Mouse (Mus musculus) common myeloid progenitor, adult 5-6 weeks (primary cell): ENCODE measurements around the gene Mrps23. TPM values are rescaled to one million over a fixed set of nuclear protein-coding genes. Genes with fewer than 3 reads are reported as not detected.

Experiments used
- ATAC-seq: replicated peaks from 2 replicates; pipeline ENCODE4 v1.8.0; 2016; ENCODE audit warnings: low read depth, mild to moderate bottlenecking, moderate TSS enrichment, inconsistent platforms; ENCODE audit not compliant: poor library complexity, severe bottlenecking
- total RNA-seq: library from RNA; stranded (forward); fragments of 200-1000, 187-1606 nt; gene quantifications from 2 replicates; pipeline ENCODE4 v1.2.3, GENCODE M21; 2017

Gene Mrps23
- total RNA-seq, 1 experiment from 2014 or later, result 49.4 TPM

DNA sequence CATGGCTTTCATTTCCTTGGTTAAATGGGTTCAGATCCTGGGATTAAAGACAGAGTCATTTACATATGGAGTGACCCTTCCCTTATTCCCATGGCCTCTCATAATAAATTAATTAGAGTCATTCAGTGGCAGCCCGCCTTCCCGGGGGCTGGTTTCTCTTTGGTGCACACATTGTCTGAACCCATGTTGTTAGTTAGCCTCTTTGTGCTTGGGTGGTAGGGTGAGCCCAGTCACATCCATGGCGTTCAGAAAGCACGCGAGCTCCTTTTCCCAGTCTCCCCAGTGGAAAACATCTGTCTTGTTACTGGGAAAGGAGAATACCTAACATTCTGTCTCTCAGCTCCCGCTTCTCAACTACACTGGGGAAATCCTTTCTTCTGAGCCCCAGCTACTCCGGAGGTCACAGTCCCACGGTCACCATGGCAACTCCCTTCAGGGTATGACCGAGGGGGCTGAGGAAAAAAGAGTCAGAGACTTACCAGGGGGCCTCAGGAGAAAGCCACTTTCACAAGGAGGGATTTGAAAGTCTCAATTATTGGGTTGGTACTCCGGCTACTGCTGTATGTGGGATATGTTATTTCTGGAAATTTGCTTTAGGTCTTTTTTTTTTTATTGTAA is 36.7 kb downstream of the Mrps23 start:
- ATAC-seq, result no peak

DNA sequence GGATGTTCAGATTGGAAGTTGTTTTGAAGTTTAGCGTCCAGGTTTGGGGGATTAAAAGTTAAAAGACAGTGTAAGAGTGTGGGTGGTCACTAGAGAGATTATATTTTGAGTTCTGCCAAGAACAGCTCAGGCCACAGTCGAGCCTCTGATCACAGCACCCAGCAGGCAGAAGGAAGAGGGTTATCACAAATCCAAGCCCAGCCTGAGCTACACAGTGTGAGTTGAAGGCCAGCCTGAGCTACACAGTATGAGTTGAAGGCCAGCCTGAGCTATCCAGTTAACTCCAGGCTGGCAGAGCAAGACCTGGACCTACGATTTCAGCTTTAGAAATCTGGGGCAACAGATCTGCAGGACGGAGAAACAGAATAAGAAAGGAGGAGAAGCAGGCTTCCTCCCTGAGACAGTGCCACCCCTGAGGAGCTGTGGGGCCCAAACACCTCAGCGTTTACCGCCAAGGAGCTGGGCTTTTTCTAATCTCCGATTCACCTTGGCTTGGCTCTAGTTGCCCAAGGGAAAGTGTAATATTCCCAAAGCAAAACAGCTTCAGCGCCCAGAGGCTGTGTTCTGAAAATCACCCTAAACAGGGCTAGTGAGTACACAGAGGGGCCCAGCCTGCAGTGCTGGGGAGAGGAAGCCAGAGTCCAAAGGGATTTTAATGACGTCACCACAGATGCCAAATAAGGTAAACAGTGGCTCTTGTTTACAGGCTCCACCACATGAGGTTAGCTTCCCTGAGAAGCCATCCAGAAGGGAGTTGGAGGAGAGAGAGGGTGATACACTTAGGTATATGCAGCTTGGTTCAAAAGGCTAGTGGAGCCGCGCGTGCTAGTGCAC is 37.5 kb downstream of the Mrps23 start:
- ATAC-seq, result no peak

DNA sequence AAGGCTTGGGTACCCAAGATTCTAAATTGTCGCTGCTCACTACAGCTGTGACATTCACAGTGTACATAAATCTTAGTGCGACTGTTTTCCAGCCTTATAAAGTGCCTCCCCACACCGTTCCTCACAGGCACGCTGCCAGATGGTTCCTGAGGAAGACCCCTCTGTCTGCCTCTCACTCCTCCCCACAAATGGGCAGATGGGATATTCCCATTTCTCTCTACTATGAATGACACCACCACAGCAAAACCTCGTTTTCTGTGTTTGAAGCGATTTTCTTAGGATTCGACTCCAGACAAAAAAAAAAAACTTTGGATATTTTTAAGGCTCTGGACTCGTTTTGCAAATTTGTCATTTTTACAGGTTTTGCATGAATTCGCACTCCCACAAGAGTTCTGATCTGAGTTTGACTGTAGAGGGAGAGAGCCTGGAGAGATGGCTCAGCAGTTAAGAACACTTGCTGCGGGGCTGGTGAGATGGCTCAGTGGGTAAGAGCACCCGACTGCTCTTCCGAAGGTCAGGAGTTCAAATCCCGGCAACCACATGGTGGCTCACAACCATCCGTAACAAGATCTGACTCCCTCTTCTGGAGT is 41.5 kb downstream of the Mrps23 start:
- ATAC-seq, result no peak

DNA sequence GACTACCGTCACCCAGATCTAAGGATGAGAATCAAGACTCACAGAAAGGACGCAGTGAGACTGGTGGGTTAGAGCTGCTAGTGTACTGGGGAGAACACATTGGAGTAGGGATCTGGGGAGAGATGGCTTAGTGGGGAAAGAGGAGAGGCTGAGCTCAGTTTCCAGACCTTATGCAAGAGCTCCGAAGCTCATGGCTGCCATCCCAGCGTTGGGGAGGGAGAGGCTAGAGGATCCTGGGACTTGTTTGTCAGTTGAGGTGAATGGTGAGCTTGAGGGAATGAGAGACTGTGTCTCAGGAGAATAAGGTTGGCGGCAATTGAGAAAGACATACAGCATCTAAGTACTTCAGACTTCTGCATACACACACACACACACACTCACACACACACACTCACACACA is 44.4 kb downstream of the Mrps23 start:
- no peak for ATAC-seq

DNA sequence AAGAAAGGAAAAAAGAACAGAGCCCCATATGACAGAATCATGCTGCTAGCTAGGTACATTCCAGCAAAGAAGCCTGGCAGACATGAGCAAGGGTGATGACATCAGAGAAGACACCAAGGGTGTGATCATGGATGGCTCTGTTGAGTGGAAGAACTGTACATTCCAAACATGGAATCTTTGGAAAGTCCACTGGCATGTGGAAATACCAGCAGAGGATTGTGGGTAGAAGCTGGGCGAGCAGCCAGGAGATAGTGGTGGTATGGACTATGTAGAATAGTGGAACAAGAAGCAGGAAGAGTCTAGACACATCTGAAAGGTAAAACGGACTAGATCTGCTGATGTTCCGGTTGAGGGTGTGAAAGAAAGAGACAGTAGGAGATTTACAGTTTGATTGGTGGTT is 46.4 kb downstream of the Mrps23 start:
- ATAC-seq, result no peak

DNA sequence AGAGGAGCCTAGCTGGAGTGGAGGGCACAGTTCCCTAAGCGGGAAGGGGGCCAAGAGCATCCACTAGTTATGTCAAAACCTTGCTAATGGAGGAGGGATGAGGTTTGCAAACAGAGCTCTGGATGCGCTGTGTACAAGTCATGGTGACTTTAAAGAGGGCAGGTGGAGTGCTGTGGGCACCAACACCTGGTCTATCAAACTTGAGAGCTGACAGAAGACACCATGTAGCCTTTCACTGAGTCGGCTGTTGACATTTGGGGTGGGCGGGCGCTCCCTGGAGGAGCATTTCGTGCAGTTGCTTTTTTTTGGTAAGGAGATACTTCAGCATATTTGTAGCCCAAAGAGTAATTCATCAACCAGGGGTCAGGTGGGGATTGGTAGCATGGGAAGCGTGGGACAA is 47.1 kb downstream of the Mrps23 start:
- ATAC-seq, result no peak

DNA sequence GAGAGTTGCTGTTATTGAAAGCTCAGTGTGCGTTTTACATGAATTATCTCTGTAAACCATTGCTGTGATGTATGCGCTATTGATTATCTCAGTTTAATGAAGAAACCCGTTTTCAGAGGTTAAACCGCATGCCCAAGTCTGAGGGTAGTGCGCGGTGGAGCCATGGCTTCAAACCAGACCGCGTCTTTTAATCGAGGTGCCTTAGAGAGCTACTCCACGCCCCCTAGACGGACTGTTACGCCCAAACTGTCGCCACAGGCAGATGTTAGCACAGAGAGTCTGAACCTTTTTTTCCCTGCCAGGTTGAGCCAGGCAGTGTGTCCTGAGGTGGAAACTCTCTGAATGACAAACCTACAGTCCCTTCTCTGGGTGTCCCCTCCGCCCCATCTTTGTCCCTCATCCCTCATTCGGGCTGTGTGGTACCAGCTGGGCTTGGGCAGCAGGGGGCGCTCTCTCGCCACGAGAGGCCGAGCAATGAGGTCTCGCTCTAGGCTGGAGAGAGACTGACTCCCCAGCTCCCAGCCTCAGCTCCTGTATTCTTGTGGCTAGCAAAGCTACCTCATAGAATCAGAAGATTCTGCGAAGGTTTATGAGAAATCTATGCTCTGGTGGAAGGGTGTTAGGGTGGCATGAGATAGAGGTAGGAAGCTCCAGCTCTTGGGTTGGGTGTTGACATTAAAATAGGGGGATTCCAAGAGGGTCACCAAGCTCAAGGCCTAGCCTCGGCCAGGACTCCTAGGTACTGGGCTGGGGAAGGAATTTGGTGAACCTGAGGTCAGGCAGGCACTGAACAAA is 48.0 kb downstream of the Mrps23 start:
- peak; percentile 93 for ATAC-seq

DNA sequence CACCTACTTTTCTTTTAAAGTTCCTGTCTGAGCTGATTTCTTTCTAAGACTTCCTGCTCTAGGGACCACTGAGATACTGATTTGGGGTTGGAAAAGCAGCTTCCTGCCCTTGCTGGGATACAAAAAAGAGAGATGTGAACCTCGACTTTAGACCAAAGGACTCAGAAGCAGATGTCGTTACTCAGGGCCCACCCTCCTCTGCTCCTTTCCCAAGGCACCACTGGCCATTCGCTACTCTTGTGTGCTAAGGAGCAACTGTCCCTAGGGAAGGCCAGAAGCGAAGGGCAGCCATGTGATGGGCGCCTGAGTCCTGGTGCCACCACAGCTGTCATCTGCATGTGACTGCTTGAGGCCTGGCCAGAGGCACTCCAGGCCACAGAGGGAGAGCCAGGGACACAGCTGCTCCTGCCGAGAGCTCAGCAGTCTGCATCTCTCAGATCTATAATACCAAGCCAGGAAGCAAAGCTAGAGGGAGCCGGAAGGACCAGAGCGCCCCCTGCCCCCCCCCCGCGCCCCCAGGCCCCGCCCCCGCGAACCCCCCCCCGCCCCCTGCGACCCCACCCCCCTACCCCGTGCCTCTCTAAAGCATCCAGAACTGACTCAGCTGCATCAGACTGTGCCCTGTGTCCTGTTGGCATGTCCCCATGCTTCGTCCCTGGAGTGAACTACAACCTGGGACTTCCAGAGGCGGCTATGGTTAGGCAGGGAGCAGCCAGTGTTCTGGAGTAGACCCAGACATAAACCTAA is 48.8 kb downstream of the Mrps23 start:
- no peak for ATAC-seq

DNA sequence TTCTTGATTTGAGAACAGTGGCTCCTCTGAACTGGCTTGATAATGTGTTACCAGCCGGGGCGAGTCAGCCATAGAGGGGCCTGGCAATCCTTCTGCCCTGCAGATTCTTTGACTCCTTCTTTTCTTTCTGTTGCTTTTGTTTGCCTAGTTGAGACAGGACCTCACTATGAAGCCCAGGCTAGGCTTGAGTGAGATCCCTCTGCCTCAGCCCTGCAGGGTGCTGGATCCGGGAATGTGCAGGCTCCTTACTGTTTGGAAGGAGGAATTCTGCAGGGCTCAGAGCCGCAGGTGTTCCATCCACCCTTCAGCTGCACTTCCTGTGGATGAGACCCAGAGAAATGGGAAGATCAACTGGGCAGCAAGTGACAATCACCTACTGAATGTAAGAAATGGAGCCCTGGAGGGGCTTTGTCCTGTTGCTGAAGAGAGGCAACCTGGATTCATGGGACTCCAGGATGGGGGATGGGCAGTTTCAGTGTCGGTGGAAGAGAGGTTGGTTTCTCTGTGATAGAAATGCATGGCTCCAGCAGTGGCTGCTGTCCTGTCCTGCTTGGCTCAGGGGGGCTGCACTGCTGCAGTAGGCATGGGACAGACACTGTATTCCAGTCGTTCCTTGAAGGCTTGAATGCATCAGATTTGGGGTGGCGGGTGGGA is 49.5 kb downstream of the Mrps23 start:
- no peak for ATAC-seq

DNA sequence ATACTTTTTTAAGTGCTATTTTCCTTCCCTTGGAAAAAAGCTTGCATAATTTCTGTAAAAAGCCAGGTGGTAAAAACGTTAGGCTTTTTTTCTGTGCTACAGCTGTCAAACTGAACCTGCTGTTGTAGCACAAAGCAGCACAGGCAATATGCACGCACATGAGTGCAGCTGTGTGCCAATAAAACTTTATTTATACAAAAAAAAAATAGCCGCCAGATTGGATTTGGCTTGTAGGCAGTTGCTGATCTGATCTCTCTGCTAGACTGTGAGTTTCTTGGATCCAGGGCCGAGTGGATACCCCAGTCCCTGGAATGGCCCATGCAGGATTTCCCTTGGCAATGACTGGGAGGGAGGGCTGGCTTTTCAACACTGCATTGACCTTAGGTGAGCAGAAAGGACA is 53.5 kb downstream of the Mrps23 start:
- no peak for ATAC-seq

DNA sequence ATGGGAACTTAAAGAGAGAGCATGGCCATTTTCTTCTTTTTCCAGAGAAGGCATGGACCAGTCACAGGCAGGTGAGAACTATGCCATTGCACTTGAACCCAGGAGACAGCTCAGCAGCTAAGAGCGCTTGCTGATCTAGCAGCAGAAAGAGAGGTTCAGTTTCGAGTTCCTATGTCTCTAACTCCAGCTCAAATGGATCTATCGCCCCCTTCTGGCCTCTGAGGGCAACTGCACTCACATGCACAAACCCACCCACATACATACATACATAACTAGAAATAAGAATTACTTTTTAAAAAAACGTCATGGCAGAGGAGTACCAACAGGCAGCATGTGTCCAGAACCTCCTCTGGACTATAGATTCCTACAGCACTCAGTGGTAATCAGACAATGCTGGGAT is 54.0 kb downstream of the Mrps23 start:
- no peak for ATAC-seq

DNA sequence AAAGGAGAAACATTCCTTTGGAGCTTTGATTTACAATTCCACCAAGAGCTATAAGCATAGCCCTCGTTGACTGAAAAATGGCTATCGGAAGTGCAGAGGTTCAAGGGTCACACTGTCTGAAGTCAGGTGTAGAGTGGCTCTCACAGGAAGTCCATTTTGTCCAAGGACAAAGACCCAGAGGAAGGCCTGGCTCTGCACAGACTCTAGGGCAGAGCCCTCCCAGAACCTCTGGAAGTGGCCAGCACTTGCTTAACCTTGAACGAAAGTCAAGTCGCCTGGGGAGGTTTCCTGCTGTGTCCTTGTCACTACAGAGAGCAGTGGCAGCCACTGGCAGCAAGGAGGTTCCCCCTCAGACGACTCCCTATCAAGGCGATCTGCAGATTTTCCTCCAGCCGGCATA is 56.3 kb downstream of the Mrps23 start:
- ATAC-seq, result no peak

Other genes starting within 250 kb of the Mrps23 start
- gene Dynll2, start 216.9 kb upstream of the Mrps23 start, total RNA-seq, result 20.2 and 24.9 TPM in 2 replicates
- gene Srsf1, start 157.0 kb upstream of the Mrps23 start, total RNA-seq, result 612 and 668 TPM in 2 replicates
- 33.8 and 42.6 TPM in 2 replicates for gene Vezf1, start 136.1 kb upstream of the Mrps23 start, total RNA-seq
- gene Cuedc1, start 106.3 kb upstream of the Mrps23 start, total RNA-seq, result 3.3 and 4.2 TPM in 2 replicates
- not detected in 2 replicates for gene Ccdc182, start 89.7 kb downstream of the Mrps23 start, total RNA-seq